ENCODE assay signal across 26 mouse cellular contexts in the genomic region with DNA sequence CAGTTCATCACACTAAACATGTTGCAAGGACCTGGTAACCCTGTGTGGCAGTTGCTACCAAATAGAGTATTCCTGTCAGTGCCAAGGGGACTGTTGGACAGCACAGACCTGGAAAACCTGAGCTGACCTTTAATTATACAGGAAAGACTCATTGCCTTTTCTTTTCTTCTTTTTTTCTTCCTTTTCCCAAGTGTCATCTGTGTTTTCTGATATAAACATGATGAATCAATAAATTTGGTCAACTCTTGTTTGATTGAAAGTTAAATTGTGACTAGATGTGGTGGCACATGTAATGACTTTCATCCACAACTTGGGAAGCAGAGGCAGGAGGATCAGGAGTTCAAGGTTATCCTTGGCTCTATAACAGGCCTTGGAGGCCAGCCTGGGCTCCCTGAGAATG.
"Had no signal": no experiment of that assay in that cellular context is flagged by ENCODE, and none has a peak within 500 bp of the region (broad histone marks: within the 10 kb centered on the region; RNA-seq: fewer than 3 reads in every experiment).

No protein-coding gene starts in this region.

- H3K36me3 ChIP-seq: embryonic facial prominence, embryonic 10.5 days; embryonic facial prominence, embryonic 12.5 days; embryonic facial prominence, embryonic 13.5 days; embryonic facial prominence, embryonic 15.5 days; forebrain, embryonic 10.5 days; forebrain, embryonic 12.5 days; forebrain, embryonic 15.5 days had no signal

- H3K27me3 ChIP-seq: embryonic facial prominence, embryonic 12.5 days; embryonic facial prominence, embryonic 13.5 days; embryonic facial prominence, embryonic 15.5 days; forebrain, embryonic 12.5 days; forebrain, embryonic 13.5 days; forebrain, embryonic 15.5 days had no signal

- DNase-seq: cerebellum, adult 2 months; cerebellum, adult 8-10 months; cerebellum, adult 9-10 months; cerebellum, adult 9-11 months; cerebellum, postnatal 10 days; cerebellum, postnatal 14 days; cerebellum, postnatal 25 days; cerebellum, postnatal 36 days; embryo, embryonic 11 days; forebrain, postnatal 0 days; gastrocnemius, adult 2 months; gastrocnemius, postnatal 10 days; gastrocnemius, postnatal 14 days; gastrocnemius, postnatal 25 days; gastrocnemius, postnatal 36 days; heart, adult 18-20 months; heart, adult 2 months had no signal

- H3K27ac ChIP-seq: embryonic facial prominence, embryonic 10.5 days; embryonic facial prominence, embryonic 12.5 days; embryonic facial prominence, embryonic 13.5 days; embryonic facial prominence, embryonic 15.5 days; forebrain, embryonic 10.5 days; forebrain, embryonic 12.5 days; forebrain, embryonic 13.5 days; forebrain, embryonic 15.5 days; gastrocnemius, adult 2 months; heart, adult 2 months had no signal

- H3K9ac ChIP-seq: embryonic facial prominence, embryonic 12.5 days; embryonic facial prominence, embryonic 13.5 days; embryonic facial prominence, embryonic 15.5 days; forebrain, embryonic 12.5 days; forebrain, embryonic 13.5 days; forebrain, embryonic 15.5 days; forebrain, postnatal 0 days had no signal

- H3K4me3 ChIP-seq: embryonic facial prominence, embryonic 10.5 days; embryonic facial prominence, embryonic 12.5 days; embryonic facial prominence, embryonic 13.5 days; embryonic facial prominence, embryonic 15.5 days; erythroblast, embryonic 14.5 days; forebrain, embryonic 10.5 days; forebrain, embryonic 12.5 days; forebrain, embryonic 13.5 days; forebrain, embryonic 15.5 days; gastrocnemius, adult 2 months; heart, adult 2 months had no signal

- H3K4me1 ChIP-seq: embryonic facial prominence, embryonic 10.5 days; embryonic facial prominence, embryonic 12.5 days; embryonic facial prominence, embryonic 13.5 days; embryonic facial prominence, embryonic 15.5 days; forebrain, embryonic 10.5 days; forebrain, embryonic 12.5 days; forebrain, embryonic 13.5 days; forebrain, embryonic 15.5 days had no signal
